Mouse (Mus musculus) hindbrain, embryonic 11.5 days (tissue): ENCODE results near the gene Nrxn3. TPM values are rescaled to one million over a fixed set of nuclear protein-coding genes. Genes with fewer than 3 reads are reported as not detected.

ENCODE experiments used
- ATAC-seq: fragments of 200-750 bp; cut with Nextera tagmentation; 2 replicates; pipeline ENCODE4 v1.8.0; 2017; ENCODE audit warnings: mild to moderate bottlenecking, moderate TSS enrichment, moderate library complexity; ENCODE audit not compliant: low FRiP score
- DNase-seq: peaks from one replicate; pipeline ENCODE4 v3.0.0-alpha.2; 2015; ENCODE audit warnings: low spot score
- H3K27ac ChIP-seq: fragments of 300-500 bp; sonication (generic); 2 replicates; pipeline ENCODE4 v1.5.1; 2014; ENCODE audit warnings: mild to moderate bottlenecking, low read depth, low read length
- H3K27me3 ChIP-seq: fragments of 300-500 bp; sonication (generic); 2 replicates; pipeline ENCODE4 v1.6.1; 2014; ENCODE audit warnings: mild to moderate bottlenecking, low read length, moderate library complexity, mixed read lengths; ENCODE audit not compliant: control insufficient read depth, insufficient read depth
- H3K36me3 ChIP-seq: fragments of 300-500 bp; sonication (generic); 2 replicates; pipeline ENCODE4 v1.6.1; 2014; ENCODE audit warnings: mild to moderate bottlenecking, low read length, moderate library complexity, mixed read lengths; ENCODE audit not compliant: control insufficient read depth, insufficient read depth
- H3K4me1 ChIP-seq: fragments of 300-500 bp; sonication (generic); replicated peaks from 2 replicates; pipeline ENCODE4 v1.6.1; 2014; ENCODE audit warnings: low read length, mixed read lengths; ENCODE audit not compliant: control insufficient read depth, insufficient read depth
- H3K4me2 ChIP-seq: fragments of 300-500 bp; sonication (generic); replicated peaks from 2 replicates; pipeline ENCODE4 v1.6.1; 2014; ENCODE audit warnings: mild to moderate bottlenecking, low read depth, low read length
- H3K4me3 ChIP-seq: fragments of 300-500 bp; sonication (generic); 2 replicates; pipeline ENCODE4 v1.5.1; 2014; ENCODE audit warnings: low read depth, low read length
- H3K9ac ChIP-seq: fragments of 300-500 bp; sonication (generic); 2 replicates; pipeline ENCODE4 v1.6.1; 2014; ENCODE audit warnings: low read depth, low read length
- H3K9me3 ChIP-seq: fragments of 300-500 bp; sonication (generic); 2 replicates; pipeline ENCODE4 v1.6.1; 2016; ENCODE audit warnings: low read length; ENCODE audit not compliant: control insufficient read depth
- WGBS: fragments of 180-500 bp; shearing (Covaris S2); extraction: QIAGEN DNeasy Blood & Tissue Kit; methylation state at CpG from one replicate; pipeline ENCODE4 v1.1.7; 2014; 5-methylcytosine and 5-hydroxymethylcytosine counted together
- polyA plus RNA-seq: library from polyadenylated mRNA; unstranded; fragments of >200 nt; fragmentation: Nextera tagmentation; extraction: Ambion mirVana; gene quantifications from 2 replicates; pipeline ENCODE4 v1.2.1, GENCODE M21; 2014

The Nrxn3 gene
- polyA plus RNA-seq, 1 experiment from 2014 or later: 52.4 TPM

GRCm38 (mm10) chr12:89129139-89129907, 406.6 kb downstream of the Nrxn3 start:
- no peak for DNase-seq
- no peaks in the 10 kb centered on the region for H3K9me3 ChIP-seq
- 69% methylated on average over 9 of the region's 9 CpGs for WGBS
- no peaks in the 10 kb centered on the region for H3K36me3 ChIP-seq
- no peak overlapping the region for H3K4me3 ChIP-seq
- H3K4me1 ChIP-seq: no peaks in the 10 kb centered on the region
- no peaks in the 10 kb centered on the region for H3K27me3 ChIP-seq
- H3K27ac ChIP-seq: no peak overlapping the region
- no peak overlapping the region for H3K9ac ChIP-seq
- peak; percentile 65 for ATAC-seq
- no peak overlapping the region for H3K4me2 ChIP-seq

DNA sequence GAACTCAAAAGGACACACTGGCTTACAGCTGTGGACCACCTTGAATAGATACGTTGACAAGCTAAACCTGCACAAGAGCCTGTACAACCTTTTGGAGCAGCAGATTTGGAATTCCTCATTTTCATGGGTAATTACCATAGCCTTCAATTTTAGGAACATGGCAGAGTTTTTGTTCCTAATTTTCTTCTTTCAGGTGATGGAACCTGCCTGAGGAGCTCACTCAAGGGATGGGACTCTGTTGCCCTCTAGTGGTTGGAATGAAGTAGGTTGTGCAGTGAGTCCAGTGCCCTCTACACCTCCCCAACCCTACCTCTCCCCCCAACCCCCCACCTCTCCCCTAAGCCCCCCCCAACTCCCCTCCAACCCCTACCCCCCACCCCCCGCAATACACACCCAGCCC, 411.7 kb downstream of the Nrxn3 start:
- no peak overlapping the region for H3K9ac ChIP-seq
- WGBS: 68% methylated on average over 2 of the region's 2 CpGs
- no peaks in the 10 kb centered on the region for H3K27me3 ChIP-seq
- ATAC-seq (no peak), DNase-seq (peak; percentile 15)
- H3K27ac ChIP-seq: no peak overlapping the region
- no peaks in the 10 kb centered on the region for H3K4me1 ChIP-seq
- no peaks in the 10 kb centered on the region for H3K36me3 ChIP-seq
- H3K4me3 ChIP-seq: no peak overlapping the region
- no peaks in the 10 kb centered on the region for H3K9me3 ChIP-seq
- no peak overlapping the region for H3K4me2 ChIP-seq

- Histone ChIP-seq H3K4me2 (no peak overlapping the region), H3K36me3 (no peaks in the 10 kb centered on the region), H3K4me3 (no peak overlapping the region), H3K27ac (no peak overlapping the region), H3K27me3 (no peaks in the 10 kb centered on the region), H3K9me3 (no peaks in the 10 kb centered on the region), H3K9ac (no peak overlapping the region), H3K4me1 (no peaks in the 10 kb centered on the region)
- ATAC-seq: no peak
- no peak for DNase-seq
- 67% methylated on average over 8 of the region's 8 CpGs for WGBS
Observed at GRCm38 (mm10) chr12:89134774-89135307, 412.2 kb downstream of the Nrxn3 start.

- H3K4me2 ChIP-seq: no peak overlapping the region
- no peaks in the 10 kb centered on the region for H3K27me3 ChIP-seq
- ATAC-seq: peak; percentile 91
- no peak overlapping the region for H3K4me3 ChIP-seq
- DNase-seq: peak; percentile 78
- no peak overlapping the region for H3K9ac ChIP-seq
- H3K27ac ChIP-seq: peak overlapping the region; percentile 65
- 25% methylated on average over 3 of the region's 3 CpGs for WGBS
- 0 out of 2 replicates have a peak, but pooled peaks cover 5% of the 10 kb centered on the region for H3K4me1 ChIP-seq
- H3K9me3 ChIP-seq: no peaks in the 10 kb centered on the region
- H3K36me3 ChIP-seq: no peaks in the 10 kb centered on the region
Observed at GRCm38 (mm10) chr12:89148974-89149411, 426.3 kb downstream of the Nrxn3 start.

DNA sequence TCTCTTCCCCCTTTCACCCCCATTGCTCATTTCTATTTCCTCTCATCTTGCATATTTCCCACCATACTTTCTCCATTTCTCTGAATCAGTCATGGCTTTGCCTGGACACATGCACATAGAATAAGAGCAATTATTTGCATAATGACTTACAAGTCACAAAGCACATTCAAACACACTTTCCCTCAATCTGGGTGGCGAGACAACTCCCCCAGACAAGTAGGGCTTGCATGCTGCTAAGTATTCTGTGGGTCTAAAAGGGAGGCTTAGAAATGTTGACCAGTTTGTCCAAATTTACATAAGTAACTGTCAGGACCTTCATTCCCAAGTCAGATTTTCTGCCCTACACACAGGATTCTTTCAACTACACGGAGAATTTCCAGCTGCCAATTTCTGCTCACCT, 426.8 kb downstream of the Nrxn3 start:
- DNase-seq (no peak), ATAC-seq (peak; percentile 78; the same call in 1 of the 2 replicates)
- H3K27me3 ChIP-seq: no peaks in the 10 kb centered on the region
- no peak overlapping the region for H3K4me2 ChIP-seq
- H3K9ac ChIP-seq: no peak overlapping the region
- WGBS: 34% methylated on average over 2 of the region's 2 CpGs
- peak overlapping the region; percentile 65 for H3K27ac ChIP-seq
- H3K9me3 ChIP-seq: no peaks in the 10 kb centered on the region
- no peak overlapping the region for H3K4me3 ChIP-seq
- 0 out of 2 replicates have a peak, but pooled peaks cover 5% of the 10 kb centered on the region for H3K4me1 ChIP-seq
- H3K36me3 ChIP-seq: no peaks in the 10 kb centered on the region

DNA sequence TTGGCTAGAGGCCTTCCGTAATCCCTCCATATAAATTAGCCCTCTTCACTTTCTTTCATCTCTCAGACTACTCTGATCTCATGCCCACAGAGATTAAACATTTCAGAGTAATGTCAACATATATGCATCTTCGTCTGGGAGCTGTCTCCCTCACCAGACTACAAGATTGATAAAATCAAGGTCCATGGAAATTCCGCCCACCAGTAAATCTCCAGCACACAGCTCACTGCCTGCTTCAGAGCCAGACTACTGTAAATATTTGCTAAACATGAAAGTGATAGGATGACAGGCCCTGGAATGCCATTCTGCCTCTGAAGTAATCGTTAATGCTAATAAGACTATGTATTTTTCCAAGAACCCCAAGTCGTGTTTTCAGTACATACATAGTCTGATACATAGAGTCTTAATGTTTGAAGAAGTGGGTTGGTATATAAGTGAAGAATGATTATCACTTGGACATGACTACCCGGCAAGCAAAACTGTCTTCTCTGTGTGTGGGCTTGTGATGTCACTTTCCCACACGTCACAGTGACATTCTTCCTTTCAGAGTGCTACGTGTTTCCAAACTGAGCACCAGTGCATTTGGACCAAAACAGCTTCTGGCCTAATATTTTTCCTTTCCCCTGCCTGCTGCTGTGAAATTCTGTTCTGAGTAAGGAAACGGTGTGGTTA, 433.5 kb downstream of the Nrxn3 start:
- Histone ChIP-seq H3K4me3 (no peak overlapping the region), H3K4me1 (no peaks in the 10 kb centered on the region), H3K27ac (no peak overlapping the region), H3K9me3 (no peaks in the 10 kb centered on the region), H3K9ac (no peak overlapping the region), H3K36me3 (no peaks in the 10 kb centered on the region), H3K27me3 (no peaks in the 10 kb centered on the region), H3K4me2 (no peak overlapping the region)
- WGBS: 80% methylated on average over 9 of the region's 9 CpGs
- no peak for DNase-seq
- ATAC-seq: no peak

- DNase-seq: no peak
- Histone ChIP-seq H3K4me1 (no peaks in the 10 kb centered on the region), H3K9ac (no peak overlapping the region), H3K36me3 (no peaks in the 10 kb centered on the region), H3K9me3 (no peaks in the 10 kb centered on the region), H3K4me2 (no peak overlapping the region), H3K27ac (no peak overlapping the region), H3K4me3 (no peak overlapping the region), H3K27me3 (no peaks in the 10 kb centered on the region)
- 73% methylated on average over 8 of the region's 8 CpGs for WGBS
- no peak for ATAC-seq
Observed at GRCm38 (mm10) chr12:89159353-89159752, 436.7 kb downstream of the Nrxn3 start.

DNA sequence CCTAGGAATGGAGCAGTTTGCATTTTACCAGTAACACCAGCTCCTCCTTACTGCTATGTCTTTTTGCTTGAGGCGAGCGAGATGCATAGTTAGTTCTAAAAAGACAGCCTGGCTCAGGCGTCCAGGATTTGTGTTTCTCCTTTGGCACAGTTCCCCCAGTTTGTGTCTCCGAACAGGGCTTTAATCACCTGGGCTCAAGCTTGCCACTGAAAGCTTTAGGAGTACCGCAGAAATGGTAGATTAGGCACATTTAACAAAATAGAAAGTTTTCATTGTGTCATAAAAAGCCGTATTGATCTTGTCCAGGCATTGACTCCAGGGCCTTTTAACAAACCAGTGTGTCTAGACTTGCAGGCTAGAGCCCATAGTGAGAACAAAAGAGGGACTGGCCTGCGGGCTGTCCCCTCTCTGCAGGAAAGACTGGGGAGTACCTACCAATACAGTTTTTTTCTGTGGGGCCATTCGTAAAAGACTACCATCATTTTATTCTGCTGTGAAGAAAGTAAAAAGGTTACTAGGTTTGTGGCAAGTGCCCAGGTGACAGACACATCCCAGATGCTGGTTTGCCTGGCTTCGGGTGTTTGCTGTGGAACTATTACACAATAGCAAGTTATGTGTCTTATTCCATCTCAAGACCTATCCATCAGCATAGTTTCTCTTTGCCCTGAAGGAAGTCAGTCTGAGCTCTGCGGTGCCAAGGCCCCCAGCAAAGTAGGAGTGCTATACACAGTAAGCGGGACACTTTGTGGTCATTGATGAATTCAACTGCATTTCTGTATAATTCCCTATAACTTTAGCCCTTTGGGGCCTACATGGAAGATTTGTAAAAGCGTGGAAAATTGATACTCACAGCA, 451.9 kb downstream of the Nrxn3 start:
- DNase-seq: peak; percentile 8
- no peak for ATAC-seq
- Histone ChIP-seq H3K9ac (no peak overlapping the region), H3K27ac (no peak overlapping the region), H3K9me3 (no peaks in the 10 kb centered on the region), H3K4me2 (no peak overlapping the region), H3K4me1 (no peaks in the 10 kb centered on the region), H3K4me3 (no peak overlapping the region), H3K27me3 (no peaks in the 10 kb centered on the region), H3K36me3 (no peaks in the 10 kb centered on the region)
- 45% methylated on average over 12 of the region's 12 CpGs for WGBS
